Mouse (Mus musculus) MEL (cell line): Measurements from ENCODE around the gene Slx1b.

Source experiments
- CTCF ChIP-seq, 3 experiments: IDR thresholded peaks in 2 of 3; conservative IDR thresholded peaks in 1 of 3; 2 replicates each; pipeline ENCODE4 v1.5.1; 2011 to 2012; ENCODE audit warnings: low read length in 3 of 3, low read depth in 2 of 3, mild to moderate bottlenecking in 2 of 3, improper control_type of control experiment in 1 of 3, inconsistent platforms in 1 of 3, mixed read lengths in 1 of 3, moderate library complexity in 1 of 3; ENCODE audit not compliant: control insufficient read depth in 1 of 3, insufficient read depth in 1 of 3, poor library complexity in 1 of 3, severe bottlenecking in 1 of 3
- POLR2A ChIP-seq, 2 experiments: IDR thresholded peaks; 2 replicates each; pipeline ENCODE4 v1.6.1; 2011 to 2012; ENCODE audit warnings: low read length in 2 of 2, mild to moderate bottlenecking in 2 of 2, control low read depth in 1 of 2, improper control_type of control experiment in 1 of 2, low read depth in 1 of 2, moderate library complexity in 1 of 2; ENCODE audit not compliant: control insufficient read depth in 1 of 2, insufficient read depth in 1 of 2, poor library complexity in 1 of 2

DNA sequence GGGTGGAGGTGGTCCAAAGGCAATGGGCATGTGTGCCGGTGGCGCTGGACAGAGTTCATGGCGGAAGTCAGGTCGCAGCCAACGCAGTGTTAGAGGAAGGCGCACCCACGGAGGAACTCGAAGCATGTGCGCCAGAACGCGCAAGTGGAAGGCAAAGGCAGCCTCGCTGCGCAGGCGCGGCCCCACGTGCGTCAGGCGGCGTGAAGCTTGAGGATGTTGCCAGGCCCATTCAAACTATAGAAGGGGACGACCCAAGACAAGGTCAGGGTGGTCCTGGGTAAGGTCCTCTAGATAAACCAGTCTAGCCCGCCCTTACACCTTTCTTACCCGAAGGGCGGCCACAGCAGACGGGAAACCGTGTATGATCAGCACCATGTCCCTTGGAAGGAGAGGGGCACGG is 3.2 kb downstream of the Slx1b start:
- no peak for TF ChIP-seq CTCF (IDR thresholded peaks at IDR 0.05 in 2 of 3, conservative IDR thresholded peaks at IDR 0.05 in 1 of 3; ENCODE audit: control insufficient read depth in 1 of 3, insufficient read depth in 1 of 3, low read depth in 2 of 3, low read length in 3 of 3, poor library complexity in 1 of 3, severe bottlenecking in 1 of 3)
- TF ChIP-seq POLR2A (IDR thresholded peaks at IDR 0.05; ENCODE audit: control insufficient read depth in 1 of 2, insufficient read depth in 1 of 2, low read depth in 1 of 2, low read length in 2 of 2, poor library complexity in 1 of 2): no peak
